Mouse (Mus musculus): Measurements from ENCODE around the gene Tufm. TPM values are rescaled to one million over a fixed set of nuclear protein-coding genes. Genes with fewer than 3 reads are reported as not detected.

The Tufm gene
- polyA plus RNA-seq (2015; fragmentation: Nextera tagmentation; extraction: Ambion mirVana): 114 and 123 TPM in 2 replicates

DNA sequence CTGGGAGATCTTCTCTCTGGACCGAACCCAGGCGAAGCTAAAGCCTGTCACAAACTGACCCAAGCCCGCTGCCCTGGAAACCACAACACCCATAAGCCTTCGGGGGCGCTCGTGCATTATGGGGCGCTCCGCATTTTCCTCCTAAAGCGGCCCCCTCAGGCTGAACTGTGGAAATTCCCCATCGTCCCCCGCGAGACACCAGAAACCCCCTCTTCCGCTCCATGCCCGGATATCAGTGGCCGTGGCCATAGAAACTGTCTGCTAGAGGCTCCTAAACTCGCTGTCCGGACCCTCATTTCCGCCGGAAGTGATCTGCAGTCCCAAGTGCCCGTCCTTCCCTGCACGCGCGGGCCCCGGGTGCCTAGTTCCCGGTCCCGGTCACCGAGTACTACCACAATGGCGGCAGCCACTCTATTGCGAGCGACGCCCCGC, at the start of gene Tufm:
Tufm (plus strand) TSS at position 310 of the 432 bp plus-strand sequence.
- no peaks in the 10 kb centered on the region for H3K9me3 ChIP-seq (replicated peaks)
- H3K9ac ChIP-seq: peak within 1 kb of the TSS; percentile 80
- H3K36me3 ChIP-seq (ENCODE audit: poor library complexity, severe bottlenecking): peaks cover 29% of the 10 kb centered on the region
- H3K4me1 ChIP-seq: peaks cover 20% of the 10 kb centered on the region
- H3K27me3 ChIP-seq: no peaks in the 10 kb centered on the region
- H3K27ac ChIP-seq: peak within 1 kb of the TSS; percentile 21; the same call in 1 of the 2 replicates
- peak within 1 kb of the TSS; percentile 71 for H3K4me3 ChIP-seq
- WGBS: under 1% methylated on average over 32 of the region's 32 CpGs
- peak; percentile 95 for ATAC-seq
- H3K4me2 ChIP-seq: peak within 1 kb of the TSS; percentile 98

GRCm38 (mm10) chr7:126440134-126440533, 47.0 kb upstream of the Tufm start:
- Histone ChIP-seq H3K4me1 (no peaks in the 10 kb centered on the region), H3K4me3 (no peak overlapping the region), H3K36me3 (ENCODE audit: poor library complexity, severe bottlenecking) (peaks cover 37% of the 10 kb centered on the region), H3K27ac (no peak overlapping the region), H3K27me3 (no peaks in the 10 kb centered on the region), H3K9me3 (replicated peaks) (no peaks in the 10 kb centered on the region), H3K4me2 (no peak overlapping the region), H3K9ac (no peak overlapping the region)
- no peak for ATAC-seq
- WGBS: 83% methylated on average over 9 of the region's 9 CpGs

- no peak for ATAC-seq
- peaks cover 62% of the 10 kb centered on the region for H3K36me3 ChIP-seq (ENCODE audit: poor library complexity, severe bottlenecking)
- 90% methylated on average over 10 of the region's 10 CpGs for WGBS
These were observed 43.2 kb upstream of the Tufm start for GRCm38 (mm10) chr7:126443997-126444396.

DNA sequence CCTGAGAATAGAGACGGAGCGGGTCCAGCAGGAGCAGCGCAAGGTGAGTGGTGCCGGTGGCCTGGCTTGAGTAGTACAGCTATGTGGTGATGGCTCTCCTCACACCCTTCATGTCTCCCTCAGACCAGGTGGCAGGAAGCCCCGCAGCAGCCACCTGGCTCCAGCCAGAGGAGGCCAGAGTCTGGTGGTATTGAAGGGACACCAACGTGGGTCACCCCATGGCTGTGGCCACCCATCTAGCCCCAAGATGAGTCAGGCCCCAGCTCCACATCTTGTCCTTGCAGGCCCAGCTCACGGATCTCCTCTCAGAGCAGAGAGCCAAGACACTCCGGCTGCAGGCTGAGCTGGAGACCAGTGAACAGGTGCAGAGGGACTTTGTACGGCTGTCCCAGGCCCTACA, 42.6 kb upstream of the Tufm start:
- no peak for ATAC-seq
- Histone ChIP-seq H3K27ac (no peak overlapping the region), H3K9me3 (replicated peaks) (no peaks in the 10 kb centered on the region), H3K36me3 (ENCODE audit: poor library complexity, severe bottlenecking) (peaks cover 62% of the 10 kb centered on the region), H3K4me1 (no peaks in the 10 kb centered on the region), H3K4me3 (no peak overlapping the region), H3K9ac (no peak overlapping the region), H3K27me3 (no peaks in the 10 kb centered on the region), H3K4me2 (no peak overlapping the region)
- WGBS: 91% methylated on average over 9 of the region's 9 CpGs

More at GRCm38 (mm10) chr7:126443997-126444396, 43.2 kb upstream of the Tufm start:
- Histone ChIP-seq H3K4me3 (no peak overlapping the region), H3K9me3 (replicated peaks) (no peaks in the 10 kb centered on the region), H3K4me2 (no peak overlapping the region), H3K27me3 (no peaks in the 10 kb centered on the region), H3K9ac (no peak overlapping the region), H3K4me1 (no peaks in the 10 kb centered on the region), H3K27ac (no peak overlapping the region)

DNA sequence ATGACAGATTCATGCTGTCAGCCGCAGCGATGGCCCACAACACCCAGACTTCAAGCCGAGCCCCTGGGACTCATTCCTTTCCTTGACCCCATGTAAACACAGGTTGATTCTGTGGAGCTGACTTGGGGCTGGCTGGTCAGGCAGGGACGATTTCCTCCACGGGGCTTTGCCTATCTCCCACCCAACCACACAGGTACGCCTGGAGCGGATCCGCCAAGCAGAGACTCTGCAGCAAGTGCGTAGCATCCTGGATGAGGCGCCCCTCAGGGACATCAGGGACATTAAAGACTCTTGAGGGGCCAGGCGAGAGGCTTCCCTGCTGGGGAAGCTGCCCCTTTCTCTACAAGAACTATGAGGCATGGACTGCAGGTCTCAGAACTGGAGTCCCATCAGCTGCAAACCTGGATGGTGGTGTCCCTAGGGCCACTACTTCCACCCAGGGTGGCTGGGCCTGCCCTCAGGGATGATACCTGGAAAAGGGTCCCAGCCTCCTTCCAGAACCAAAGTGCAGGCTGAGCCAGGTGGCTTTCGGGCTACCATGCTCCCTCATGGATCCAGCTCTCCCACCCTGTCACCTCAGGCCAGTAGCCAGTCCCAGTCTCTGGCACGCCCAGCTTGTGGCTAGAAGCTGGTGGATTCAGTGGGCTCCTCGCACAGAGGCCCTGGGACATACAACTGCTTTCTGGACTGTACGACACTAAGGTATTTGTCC, 41.9 kb upstream of the Tufm start:
- Histone ChIP-seq H3K9me3 (replicated peaks) (no peaks in the 10 kb centered on the region), H3K36me3 (ENCODE audit: poor library complexity, severe bottlenecking) (peaks cover 59% of the 10 kb centered on the region), H3K4me1 (no peaks in the 10 kb centered on the region), H3K27ac (no peak overlapping the region), H3K27me3 (no peaks in the 10 kb centered on the region), H3K9ac (no peak overlapping the region), H3K4me3 (no peak overlapping the region), H3K4me2 (no peak overlapping the region)
- 95% methylated on average over 15 of the region's 15 CpGs for WGBS
- ATAC-seq: no peak

DNA sequence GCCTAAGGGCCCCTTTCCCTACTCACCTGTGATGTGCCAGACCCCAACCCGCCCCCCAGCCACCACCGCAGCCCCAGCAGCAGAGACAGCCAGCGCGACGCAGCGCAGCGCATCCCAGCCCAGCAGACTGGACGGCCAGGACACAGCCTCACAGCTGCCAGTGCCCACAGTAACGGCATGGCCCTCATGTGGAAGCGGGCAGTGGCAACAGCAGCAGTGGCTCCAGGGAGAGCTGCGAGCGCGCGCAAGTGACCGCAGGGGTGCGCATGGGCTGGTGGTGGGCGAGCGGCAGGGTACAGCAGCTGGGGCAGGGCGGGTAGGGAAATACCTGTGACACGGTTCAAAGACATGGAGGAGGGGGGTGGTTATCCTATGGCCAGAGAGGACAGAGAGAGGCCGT, 40.9 kb upstream of the Tufm start:
- no peak overlapping the region for H3K4me3 ChIP-seq
- no peak overlapping the region for H3K9ac ChIP-seq
- no peaks in the 10 kb centered on the region for H3K4me1 ChIP-seq
- 92% methylated on average over 21 of the region's 21 CpGs for WGBS
- H3K4me2 ChIP-seq: no peak overlapping the region
- ATAC-seq: no peak
- H3K9me3 ChIP-seq (replicated peaks): no peaks in the 10 kb centered on the region
- peaks cover 55% of the 10 kb centered on the region for H3K36me3 ChIP-seq (ENCODE audit: poor library complexity, severe bottlenecking)
- no peak overlapping the region for H3K27ac ChIP-seq
- no peaks in the 10 kb centered on the region for H3K27me3 ChIP-seq

GRCm38 (mm10) chr7:126448481-126448880, 38.7 kb upstream of the Tufm start:
- Histone ChIP-seq H3K9ac (no peak overlapping the region), H3K4me1 (no peaks in the 10 kb centered on the region), H3K36me3 (ENCODE audit: poor library complexity, severe bottlenecking) (peaks cover 45% of the 10 kb centered on the region), H3K27ac (no peak overlapping the region), H3K4me2 (no peak overlapping the region), H3K27me3 (no peaks in the 10 kb centered on the region), H3K4me3 (no peak overlapping the region), H3K9me3 (replicated peaks) (no peaks in the 10 kb centered on the region)
- ATAC-seq: no peak
- WGBS: 93% methylated on average over 19 of the region's 19 CpGs

DNA sequence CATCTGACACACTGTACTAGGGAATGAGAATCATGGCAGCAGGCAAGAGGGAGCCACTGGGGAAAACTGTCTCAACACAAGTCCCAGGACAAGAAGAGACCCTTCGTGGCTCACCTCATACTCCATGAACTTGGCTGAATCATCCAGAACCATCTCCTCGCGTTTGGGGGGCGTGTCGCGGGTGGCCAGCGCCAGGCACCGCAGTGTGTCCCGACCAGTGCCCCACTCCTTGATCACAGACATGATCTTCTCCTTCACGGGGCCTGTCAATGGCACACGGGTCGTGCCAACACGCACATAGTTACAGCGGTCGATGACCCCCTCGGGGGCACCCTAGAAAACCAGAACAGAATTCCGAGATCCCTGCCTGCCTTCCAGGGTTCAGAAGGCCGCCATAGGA, 37.2 kb upstream of the Tufm start:
- no peak for ATAC-seq
- peaks cover 34% of the 10 kb centered on the region for H3K36me3 ChIP-seq (ENCODE audit: poor library complexity, severe bottlenecking)
- no peak overlapping the region for H3K4me2 ChIP-seq
- 91% methylated on average over 18 of the region's 18 CpGs for WGBS
- no peaks in the 10 kb centered on the region for H3K9me3 ChIP-seq (replicated peaks)
- H3K4me1 ChIP-seq: no peaks in the 10 kb centered on the region
- no peaks in the 10 kb centered on the region for H3K27me3 ChIP-seq
- H3K27ac ChIP-seq: no peak overlapping the region
- no peak overlapping the region for H3K4me3 ChIP-seq
- H3K9ac ChIP-seq: no peak overlapping the region

GRCm38 (mm10) chr7:126450641-126451040, 36.5 kb upstream of the Tufm start:
- no peak overlapping the region for H3K27ac ChIP-seq
- no peaks in the 10 kb centered on the region for H3K4me1 ChIP-seq
- 90% methylated on average over 6 of the region's 6 CpGs for WGBS
- no peak overlapping the region for H3K4me2 ChIP-seq
- H3K9ac ChIP-seq: no peak overlapping the region
- H3K27me3 ChIP-seq: no peaks in the 10 kb centered on the region
- no peaks in the 10 kb centered on the region for H3K9me3 ChIP-seq (replicated peaks)
- ATAC-seq: no peak
- peaks cover 27% of the 10 kb centered on the region for H3K36me3 ChIP-seq (ENCODE audit: poor library complexity, severe bottlenecking)
- no peak overlapping the region for H3K4me3 ChIP-seq

- Histone ChIP-seq H3K9ac (no peak overlapping the region), H3K9me3 (replicated peaks) (no peaks in the 10 kb centered on the region), H3K27me3 (no peaks in the 10 kb centered on the region), H3K4me3 (no peak overlapping the region), H3K4me1 (no peaks in the 10 kb centered on the region), H3K27ac (no peak overlapping the region), H3K4me2 (no peak overlapping the region), H3K36me3 (ENCODE audit: poor library complexity, severe bottlenecking) (peaks cover 13% of the 10 kb centered on the region; the same call in 1 of the 2 replicates)
- WGBS: 97% methylated on average over 3 of the region's 3 CpGs
- ATAC-seq: no peak
These were observed 34.9 kb upstream of the Tufm start for GRCm38 (mm10) chr7:126452244-126452643.

GRCm38 (mm10) chr7:126453861-126454260, 33.3 kb upstream of the Tufm start:
- WGBS: 84% methylated on average over 7 of the region's 7 CpGs
- ATAC-seq: no peak
- no peak overlapping the region for H3K27ac ChIP-seq
- H3K27me3 ChIP-seq: no peaks in the 10 kb centered on the region
- no peaks in the 10 kb centered on the region for H3K9me3 ChIP-seq (replicated peaks)
- H3K36me3 ChIP-seq (ENCODE audit: poor library complexity, severe bottlenecking): no peaks in the 10 kb centered on the region
- no peaks in the 10 kb centered on the region for H3K4me1 ChIP-seq
- no peak overlapping the region for H3K4me2 ChIP-seq
- H3K9ac ChIP-seq: no peak overlapping the region
- no peak overlapping the region for H3K4me3 ChIP-seq

DNA sequence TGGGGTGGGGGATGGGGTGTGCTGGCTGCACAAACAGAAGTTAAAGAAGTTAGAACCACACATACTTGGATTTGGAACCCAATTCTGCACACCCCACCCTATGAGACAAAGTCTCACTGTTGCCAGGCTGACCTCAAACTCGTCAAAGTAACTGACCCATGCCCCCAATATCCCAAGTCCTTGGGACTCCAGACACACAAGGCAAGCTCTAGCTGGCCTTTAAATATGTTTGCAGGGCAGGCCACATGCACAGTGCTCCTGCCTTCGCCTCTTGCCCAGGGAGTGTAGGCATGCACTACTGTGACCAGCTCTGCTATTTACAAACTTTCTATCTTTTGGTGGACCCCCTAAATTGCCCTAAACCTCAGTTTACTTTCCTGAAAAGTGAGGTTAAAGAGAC, 31.9 kb upstream of the Tufm start:
- Histone ChIP-seq H3K4me3 (no peak overlapping the region), H3K36me3 (ENCODE audit: poor library complexity, severe bottlenecking) (no peaks in the 10 kb centered on the region), H3K4me2 (no peak overlapping the region), H3K27ac (no peak overlapping the region), H3K4me1 (no peaks in the 10 kb centered on the region), H3K9me3 (replicated peaks) (no peaks in the 10 kb centered on the region), H3K9ac (no peak overlapping the region), H3K27me3 (no peaks in the 10 kb centered on the region)
- 77% methylated on average over 2 of the region's 2 CpGs for WGBS
- no peak for ATAC-seq

Data from forebrain, embryonic 13.5 days (tissue).